Mouse (Mus musculus): ENCODE results near the gene Mea1. TPM values are rescaled to one million over a fixed set of nuclear protein-coding genes. Genes with fewer than 3 reads are reported as not detected.

The Mea1 gene
- polyA plus RNA-seq, 1 experiment: 106 TPM

DNA sequence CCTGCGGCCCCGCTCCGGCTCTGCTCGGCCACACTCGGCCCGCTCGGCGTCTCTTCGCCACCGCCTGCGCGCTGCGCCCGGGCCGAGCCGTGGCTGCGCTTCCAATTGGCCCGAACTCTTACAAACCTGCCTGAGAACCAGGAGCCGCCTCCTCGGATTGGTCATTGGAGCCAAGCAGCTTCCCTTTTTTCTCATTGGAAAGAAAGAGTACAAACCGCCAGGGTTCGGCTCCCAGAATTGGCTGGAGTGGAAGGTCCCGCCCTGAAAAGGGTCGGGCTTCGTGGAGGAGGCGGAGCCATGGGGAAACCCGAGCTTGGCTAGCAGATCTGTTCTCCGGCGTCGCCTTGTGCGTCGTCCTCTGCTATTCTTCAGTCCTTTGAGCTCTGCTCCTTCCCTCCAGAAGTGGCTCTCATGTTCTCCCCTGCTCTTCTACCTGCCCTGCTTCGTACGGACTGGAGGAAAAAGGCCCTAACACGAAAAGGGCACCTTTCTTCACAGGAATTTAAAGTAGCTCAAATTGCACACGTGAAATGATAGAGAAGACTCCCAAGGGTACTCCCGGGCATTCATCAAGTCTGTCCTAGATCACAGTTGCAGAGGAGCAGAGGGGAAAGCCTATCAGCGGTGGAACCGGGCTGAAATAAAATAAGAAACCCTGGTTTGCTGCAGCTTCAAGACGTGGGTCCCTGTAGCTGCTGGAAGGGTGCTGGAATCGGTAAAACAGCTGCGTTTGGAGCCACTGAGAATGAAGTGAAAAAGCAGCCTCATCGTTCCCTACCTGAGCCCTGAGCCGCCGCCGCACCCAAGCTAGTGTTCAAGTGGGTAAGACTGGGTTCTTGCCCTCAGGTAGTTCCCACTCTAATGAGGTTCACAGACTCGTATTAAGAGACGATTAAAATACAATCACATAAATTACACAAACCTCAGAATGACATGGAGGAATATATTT, 26.6 kb downstream of the Mea1 start, which contains the start of gene Ppp2r5d:
Gene Ppp2r5d (minus strand): TSS at position 225 of the 949 bp plus-strand sequence.
- peak; percentile 87 for DNase-seq (ENCODE audit: low spot score)

GRCm38 (mm10) chr17:46706375-46707089, 27.9 kb downstream of the Mea1 start:
- DNase-seq (ENCODE audit: low spot score): no peak

DNA sequence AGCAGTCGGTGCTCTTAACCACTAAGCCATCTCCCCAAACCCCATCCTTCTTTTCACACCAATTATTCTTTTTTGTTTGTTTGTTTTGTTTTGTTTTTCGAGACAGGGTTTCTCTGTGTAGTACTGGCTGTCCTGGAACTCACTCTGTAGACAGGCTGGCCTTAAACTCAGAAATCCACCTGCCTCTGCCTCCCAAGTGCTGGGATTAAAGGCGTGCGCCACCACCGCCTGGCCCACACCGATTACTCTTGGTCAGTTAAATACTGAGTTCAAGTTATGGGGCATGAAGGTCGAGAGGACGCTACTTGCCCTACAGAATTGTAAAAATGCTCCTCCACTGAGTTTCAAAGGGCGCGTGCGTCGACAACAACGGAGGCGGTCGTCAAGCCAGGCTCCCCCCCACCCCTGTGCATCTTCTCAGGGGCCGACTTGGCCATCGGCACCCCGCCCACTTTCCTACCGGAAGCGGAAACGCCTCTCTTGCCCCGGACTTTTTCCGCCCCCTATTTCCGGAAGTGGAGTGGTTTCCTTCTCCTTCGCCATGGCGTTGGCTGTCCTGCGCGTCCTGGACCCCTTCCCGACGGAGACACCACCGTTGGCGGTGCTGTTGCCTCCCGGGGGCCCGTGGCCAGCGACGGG, 32.5 kb downstream of the Mea1 start, which contains the start of gene Pex6:
Gene Pex6 (plus strand): TSS at position 505 of the 639 bp plus-strand sequence.
- DNase-seq (ENCODE audit: low spot score): peak; percentile 75

- DNase-seq (ENCODE audit: low spot score): peak; percentile 46
Observed at GRCm38 (mm10) chr17:46711612-46712271, 33.1 kb downstream of the Mea1 start.

DNA sequence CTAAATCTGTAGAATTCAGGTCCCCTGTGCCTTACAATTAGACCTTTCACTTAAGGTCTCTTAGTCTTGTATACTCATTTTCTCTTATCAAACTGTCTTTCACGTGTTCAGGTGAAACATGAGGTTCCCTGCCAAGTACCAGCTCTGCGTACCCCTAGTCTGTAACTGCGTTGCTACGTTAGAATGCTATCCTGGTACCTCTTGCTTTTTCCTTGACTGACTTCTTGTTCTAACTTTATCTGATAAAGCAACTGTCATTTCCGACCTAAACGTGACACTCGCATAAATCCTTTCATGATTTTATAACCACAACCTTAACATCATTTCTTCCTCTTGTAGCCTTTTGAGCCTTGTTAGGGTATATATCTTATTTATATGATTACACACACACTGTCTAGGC, 33.8 kb downstream of the Mea1 start:
- no peak for DNase-seq (ENCODE audit: low spot score)

DNA sequence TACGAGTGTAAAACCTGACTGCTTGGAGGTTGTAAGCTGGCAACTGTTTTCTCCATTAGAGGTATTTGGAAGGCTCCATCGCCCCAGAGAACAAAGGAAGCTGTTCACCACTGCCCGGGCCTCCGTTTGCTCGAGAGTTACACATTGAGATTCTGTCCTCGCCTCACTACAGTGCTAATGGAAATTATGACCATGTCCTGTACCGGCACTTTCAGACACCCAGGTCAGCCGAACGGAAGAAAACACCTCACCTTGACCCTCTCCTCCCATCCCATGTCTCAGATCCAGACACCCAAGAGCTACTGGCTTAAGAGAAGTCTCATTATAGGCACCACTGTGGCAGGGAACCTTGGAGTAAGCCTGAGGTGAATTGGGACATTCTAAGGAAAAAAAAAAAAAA, 35.3 kb downstream of the Mea1 start:
- DNase-seq (ENCODE audit: low spot score): no peak

GRCm38 (mm10) chr17:46714756-46715481, 36.3 kb downstream of the Mea1 start:
- DNase-seq (ENCODE audit: low spot score): no peak

- DNase-seq (ENCODE audit: low spot score): no peak
Observed at GRCm38 (mm10) chr17:46721077-46721476, 42.5 kb downstream of the Mea1 start.

DNA sequence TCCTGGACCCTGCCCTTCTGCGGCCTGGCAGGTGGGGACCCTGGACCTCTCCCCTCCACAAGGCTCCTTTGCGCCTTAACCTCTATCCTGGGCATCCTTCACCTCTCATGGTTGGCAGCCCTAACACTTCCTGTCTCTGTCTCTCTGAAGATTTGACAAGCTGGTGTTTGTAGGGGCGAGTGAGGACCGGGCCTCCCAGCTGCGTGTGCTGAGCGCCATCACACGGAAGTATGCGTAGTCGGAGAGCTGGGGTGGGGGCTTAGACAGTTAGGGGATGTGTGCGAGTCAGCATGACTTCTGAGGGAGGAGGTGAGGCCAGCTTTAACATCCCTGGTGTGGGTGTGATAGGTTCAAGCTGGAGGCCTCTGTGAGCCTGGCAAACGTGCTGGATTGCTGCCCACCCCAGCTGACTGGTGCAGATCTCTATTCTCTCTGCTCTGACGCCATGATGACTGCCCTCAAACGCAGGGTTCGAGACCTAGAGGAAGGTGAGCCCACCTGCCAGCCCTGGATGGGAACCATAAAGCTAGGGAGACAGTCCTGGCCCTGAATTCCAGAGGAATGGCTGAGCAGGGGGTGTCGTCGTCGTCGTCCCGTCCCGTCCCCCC, 46.0 kb downstream of the Mea1 start:
- no peak for DNase-seq (ENCODE audit: low spot score)

DNA sequence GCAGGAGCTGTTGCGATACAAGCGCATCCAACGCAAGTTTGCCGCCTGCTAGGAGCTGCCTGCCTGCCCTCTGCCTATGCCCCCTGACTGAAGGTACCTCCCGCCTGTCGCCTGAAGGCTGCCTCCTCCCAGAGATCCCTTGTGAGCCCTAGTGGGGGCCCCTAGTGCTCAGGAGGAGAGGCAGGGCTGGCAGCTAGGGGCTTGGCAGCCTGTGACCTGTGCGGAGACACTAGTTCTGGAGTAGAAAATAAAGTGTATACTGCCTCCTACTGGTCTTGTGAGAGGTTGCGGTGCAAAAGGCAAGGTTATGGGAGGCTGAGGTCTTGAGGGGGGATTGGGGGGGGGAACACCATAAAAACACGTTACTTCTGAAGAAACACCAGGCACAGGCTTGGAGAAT, 46.7 kb downstream of the Mea1 start:
- DNase-seq (ENCODE audit: low spot score): no peak

DNA sequence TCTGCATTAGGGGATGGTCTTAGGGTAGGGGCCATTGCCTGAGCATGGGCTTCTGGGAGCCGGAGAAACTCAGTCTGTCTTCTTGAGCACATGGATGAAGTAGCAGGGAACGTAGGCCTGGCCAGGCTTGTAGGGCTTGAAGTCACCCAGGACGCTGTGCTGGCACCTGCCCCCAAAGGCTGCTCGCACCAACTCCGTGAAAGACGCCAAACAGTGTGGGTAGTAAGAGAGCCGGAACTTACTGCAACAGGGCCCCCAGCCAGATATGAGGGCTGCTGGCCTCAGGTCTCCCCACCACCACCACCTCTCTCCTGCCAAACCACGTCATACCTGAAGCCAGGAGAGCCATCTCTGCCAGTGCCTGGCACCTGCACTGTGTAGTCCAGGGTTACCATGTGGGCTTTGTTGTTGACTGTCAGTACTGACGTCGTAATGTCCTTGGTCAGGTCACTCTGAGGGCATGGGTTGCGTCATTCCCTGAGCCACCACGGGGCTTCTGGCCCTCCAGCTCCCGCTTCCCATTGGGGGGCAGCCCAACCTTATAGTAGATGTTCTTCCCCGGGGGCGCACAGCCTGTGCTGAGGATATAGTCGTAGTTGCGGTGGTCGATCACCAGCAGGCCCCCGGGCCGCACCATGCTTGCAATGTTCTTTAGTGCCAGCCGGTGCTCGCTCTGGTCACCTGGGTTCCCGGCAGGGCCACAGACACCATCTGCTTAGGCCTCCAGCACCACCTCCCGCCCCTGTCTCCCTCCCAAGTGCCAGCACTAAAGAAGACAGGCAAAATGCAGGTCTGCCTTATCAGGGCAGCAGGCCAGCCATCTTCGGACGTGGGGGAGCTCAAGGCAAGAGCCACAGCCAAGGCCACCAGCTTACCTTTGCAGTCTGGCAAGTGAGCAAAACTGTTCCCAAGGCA, 47.4 kb downstream of the Mea1 start:
- no peak for DNase-seq (ENCODE audit: low spot score)

GRCm38 (mm10) chr17:46727271-46727670, 48.7 kb downstream of the Mea1 start:
- no peak for DNase-seq (ENCODE audit: low spot score)

DNA sequence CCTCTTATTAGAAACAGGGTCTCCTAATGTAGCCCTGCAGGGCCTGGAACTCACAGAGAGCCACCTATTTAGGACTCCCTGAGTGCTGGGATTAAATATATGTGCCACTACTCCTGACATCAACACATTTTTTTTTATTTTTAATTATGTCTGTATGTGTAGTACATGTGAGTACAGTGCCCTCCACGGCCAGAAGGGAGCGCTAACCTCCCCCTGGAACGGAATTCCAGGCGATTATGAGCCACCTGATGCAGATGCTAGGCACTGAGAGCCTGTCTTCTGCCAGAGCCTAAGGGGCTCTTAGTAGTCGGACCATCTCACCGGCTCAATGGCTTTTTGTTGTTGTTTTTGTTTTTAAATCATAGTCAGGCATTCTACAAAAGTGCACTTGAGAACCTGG, 49.4 kb downstream of the Mea1 start:
- no peak for DNase-seq (ENCODE audit: low spot score)

DNA sequence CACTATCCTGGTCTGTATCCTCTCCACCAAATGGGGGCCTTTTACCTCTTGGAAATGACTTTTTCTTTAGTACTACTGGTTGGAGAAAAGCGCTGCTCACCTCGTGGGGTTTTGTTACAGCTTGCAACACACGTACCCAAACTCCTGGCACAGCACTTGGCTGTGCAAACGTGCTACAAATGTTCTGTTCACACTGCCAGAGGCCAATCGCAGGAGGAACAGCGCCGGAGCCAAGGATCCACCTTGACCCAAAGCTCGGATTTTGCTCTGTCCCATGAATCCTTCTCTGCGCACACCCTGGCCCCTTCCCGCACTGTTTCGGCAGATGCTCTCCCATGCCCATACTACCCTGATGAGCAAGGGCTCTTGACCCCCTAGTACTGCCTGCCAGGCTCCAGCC, 49.9 kb downstream of the Mea1 start:
- DNase-seq (ENCODE audit: low spot score): no peak

- no peak for DNase-seq (ENCODE audit: low spot score)
Observed at GRCm38 (mm10) chr17:46728904-46729318, 50.3 kb downstream of the Mea1 start, which contains the start of gene Gnmt. Gene Gnmt, minus strand, starts transcription at chr17:46729168.
